Mouse (Mus musculus) G1E (cell line): ENCODE measurements around the gene Thbs4.

Experiments
- CTCF ChIP-seq: IDR thresholded peaks from 2 replicates; pipeline ENCODE4 v1.5.1; 2012; ENCODE audit warnings: low read depth, low read length, inconsistent platforms, mixed read lengths
- GATA1 ChIP-seq: IDR thresholded peaks from 2 replicates; pipeline ENCODE4 v1.6.1; 2012; ENCODE audit warnings: borderline replicate concordance, low read length, inconsistent platforms, mixed read lengths
- POLR2AphosphoS5 ChIP-seq: IDR thresholded peaks from 2 replicates; pipeline ENCODE4 v1.6.1; 2012; ENCODE audit warnings: low read depth, low read length, inconsistent platforms; ENCODE audit not compliant: insufficient replicate concordance
- TAL1 ChIP-seq: conservative IDR thresholded peaks from 2 replicates; pipeline ENCODE4 v1.6.1; 2012; ENCODE audit warnings: low read depth, low read length, inconsistent platforms, mixed read lengths

DNA sequence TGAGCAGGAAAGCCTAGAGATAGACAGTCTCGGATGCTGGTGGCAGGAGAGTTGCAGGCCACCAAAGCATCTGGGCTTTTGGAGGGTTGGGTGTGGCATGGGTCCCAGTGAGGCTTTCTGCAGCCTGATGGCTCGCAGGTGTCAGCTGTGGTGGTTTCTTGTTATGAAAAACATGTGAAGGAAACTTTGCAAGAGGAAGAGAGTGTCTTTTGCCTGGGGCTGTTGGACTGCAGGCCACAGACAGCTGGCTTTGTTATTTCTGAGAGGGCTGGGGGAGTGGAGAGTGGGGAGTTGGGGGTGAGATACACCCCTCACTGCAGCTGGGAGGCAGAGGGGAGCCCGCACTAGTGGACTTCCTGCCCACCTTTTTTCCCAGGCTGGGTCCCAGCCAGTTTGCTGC lies 55.8 kb downstream of the Thbs4 start:
- TF ChIP-seq CTCF (no peak), POLR2AphosphoS5 (no peak), GATA1 (no peak), TAL1 (no peak)
